Mouse (Mus musculus) testis, adult 2 months (tissue): Measurements from ENCODE around the gene Dusp7.

Experiments
- CTCF ChIP-seq: fragments of 200-500 bp; IDR thresholded peaks from 2 replicates; pipeline ENCODE4 v1.5.1; 2012; ENCODE audit warnings: low read depth, mild to moderate bottlenecking, inconsistent platforms, low read length, moderate library complexity; ENCODE audit not compliant: control insufficient read depth, insufficient read depth, insufficient replicate concordance
- POLR2A ChIP-seq: fragments of 200-500 bp; IDR thresholded peaks from 2 replicates; pipeline ENCODE4 v1.6.1; 2012; ENCODE audit warnings: low read depth, mild to moderate bottlenecking, inconsistent platforms, low read length, moderate library complexity; ENCODE audit not compliant: control insufficient read depth

DNA sequence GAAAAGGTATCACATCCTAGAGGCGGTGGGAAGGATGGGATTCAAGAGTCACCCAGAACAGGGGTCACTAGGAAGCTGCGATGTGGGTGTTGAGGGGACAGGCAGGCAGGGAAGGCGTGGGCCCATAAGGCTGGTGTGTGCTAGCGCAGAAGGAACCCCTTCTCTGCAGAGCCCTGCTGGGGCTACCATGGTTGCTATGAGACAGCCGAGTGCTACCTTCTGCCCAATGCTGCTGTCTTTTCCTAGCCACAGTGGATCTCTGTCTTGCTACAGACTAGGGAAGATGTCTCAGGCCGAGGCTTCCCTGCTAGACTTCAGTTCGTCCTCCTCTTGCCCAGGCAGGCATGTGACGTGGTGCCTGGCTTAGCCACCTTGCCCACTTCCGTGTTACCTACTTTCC, 25.9 kb upstream of the Dusp7 start:
- TF ChIP-seq CTCF (no peak), POLR2A (no peak)
